Mouse (Mus musculus): ENCODE measurements at regions not wholly inside any gene's neighbourhood (a gene's known extent, or its start where the extent isn't known, plus 50 kb on each side); places are given as distances from the start of the nearest gene placed in this dataset.

- Histone ChIP-seq H3K4me3 (ENCODE audit: control insufficient read depth, low read depth, low read length) (no peak overlapping the region), H3K27me3 (ENCODE audit: control insufficient read depth, insufficient read depth, low read length) (no peaks in the 10 kb centered on the region; the same call in 1 of the 2 replicates), H3K27ac (ENCODE audit: control insufficient read depth, insufficient read depth, low read depth, low read length) (no peak overlapping the region), H3K36me3 (ENCODE audit: control insufficient read depth, insufficient read depth, low read length) (no peaks in the 10 kb centered on the region), H3K4me1 (ENCODE audit: control insufficient read depth, insufficient read depth, low read length) (no peaks in the 10 kb centered on the region; the same call in 1 of the 2 replicates)
- no peak for TF ChIP-seq CTCF (IDR thresholded peaks at IDR 0.05; ENCODE audit: control insufficient read depth, insufficient read depth, insufficient replicate concordance, low read depth, low read length)
Measured at GRCm38 (mm10) chr4:154747006-154747343, 79.3 kb upstream of the Actrt2 start.

- Histone ChIP-seq H3K27ac (ENCODE audit: control insufficient read depth, insufficient read depth, low read depth, low read length) (no peak overlapping the region), H3K36me3 (ENCODE audit: control insufficient read depth, insufficient read depth, low read length) (no peaks in the 10 kb centered on the region), H3K4me3 (ENCODE audit: control insufficient read depth, low read depth, low read length) (peak overlapping the region; percentile 59), H3K4me1 (ENCODE audit: control insufficient read depth, insufficient read depth, low read length) (no peaks in the 10 kb centered on the region; the same call in 1 of the 2 replicates), H3K27me3 (ENCODE audit: control insufficient read depth, insufficient read depth, low read length) (no peaks in the 10 kb centered on the region)
- peak; percentile 59 for TF ChIP-seq CTCF (IDR thresholded peaks at IDR 0.05; ENCODE audit: control insufficient read depth, insufficient read depth, insufficient replicate concordance, low read depth, low read length)
- no peak for TF ChIP-seq POLR2A (IDR thresholded peaks at IDR 0.05; ENCODE audit: control insufficient read depth, low read depth, low read length)
Measured at GRCm38 (mm10) chr4:154749160-154749559, 81.5 kb upstream of the Actrt2 start.

- H3K4me3 ChIP-seq (ENCODE audit: control insufficient read depth, low read depth, low read length), result peak overlapping the region; percentile 59
- H3K27ac ChIP-seq (ENCODE audit: control insufficient read depth, insufficient read depth, low read depth, low read length), result no peak overlapping the region
- H3K27me3 ChIP-seq (ENCODE audit: control insufficient read depth, insufficient read depth, low read length), result no peaks in the 10 kb centered on the region
- H3K4me1 ChIP-seq (ENCODE audit: control insufficient read depth, insufficient read depth, low read length), result no peaks in the 10 kb centered on the region; the same call in 1 of the 2 replicates
- no peak for TF ChIP-seq POLR2A (IDR thresholded peaks at IDR 0.05; ENCODE audit: control insufficient read depth, low read depth, low read length)
- no peak for TF ChIP-seq CTCF (IDR thresholded peaks at IDR 0.05; ENCODE audit: control insufficient read depth, insufficient read depth, insufficient replicate concordance, low read depth, low read length)
- H3K36me3 ChIP-seq (ENCODE audit: control insufficient read depth, insufficient read depth, low read length), result no peaks in the 10 kb centered on the region
Measured at GRCm38 (mm10) chr4:154749996-154750395, 82.3 kb upstream of the Actrt2 start.

- H3K4me3 ChIP-seq (ENCODE audit: control insufficient read depth, low read depth, low read length), result no peak overlapping the region
- H3K4me1 ChIP-seq (ENCODE audit: control insufficient read depth, insufficient read depth, low read length), result no peaks in the 10 kb centered on the region; the same call in 1 of the 2 replicates
- no peaks in the 10 kb centered on the region for H3K27me3 ChIP-seq (ENCODE audit: control insufficient read depth, insufficient read depth, low read length)
- no peak for TF ChIP-seq POLR2A (IDR thresholded peaks at IDR 0.05; ENCODE audit: control insufficient read depth, low read depth, low read length)
- no peak overlapping the region for H3K27ac ChIP-seq (ENCODE audit: control insufficient read depth, insufficient read depth, low read depth, low read length)
- no peaks in the 10 kb centered on the region for H3K36me3 ChIP-seq (ENCODE audit: control insufficient read depth, insufficient read depth, low read length)
Measured at GRCm38 (mm10) chr4:154750440-154751107, 82.9 kb upstream of the Actrt2 start.

GRCm38 (mm10) chr4:154754445-154754844 lies 82.8 kb upstream of the Ttc34 start:
- H3K4me1 ChIP-seq (ENCODE audit: control insufficient read depth, insufficient read depth, low read length), result no peaks in the 10 kb centered on the region; the same call in 1 of the 2 replicates
- no peak overlapping the region for H3K4me3 ChIP-seq (ENCODE audit: control insufficient read depth, low read depth, low read length)
- no peak for TF ChIP-seq POLR2A (IDR thresholded peaks at IDR 0.05; ENCODE audit: control insufficient read depth, low read depth, low read length)
- no peak for TF ChIP-seq CTCF (IDR thresholded peaks at IDR 0.05; ENCODE audit: control insufficient read depth, insufficient read depth, insufficient replicate concordance, low read depth, low read length)
- no peaks in the 10 kb centered on the region for H3K36me3 ChIP-seq (ENCODE audit: control insufficient read depth, insufficient read depth, low read length)
- H3K27me3 ChIP-seq (ENCODE audit: control insufficient read depth, insufficient read depth, low read length), result no peaks in the 10 kb centered on the region
- no peak overlapping the region for H3K27ac ChIP-seq (ENCODE audit: control insufficient read depth, insufficient read depth, low read depth, low read length)

- Histone ChIP-seq H3K27me3 (ENCODE audit: control insufficient read depth, insufficient read depth, low read length) (no peaks in the 10 kb centered on the region), H3K27ac (ENCODE audit: control insufficient read depth, insufficient read depth, low read depth, low read length) (no peak overlapping the region), H3K4me3 (ENCODE audit: control insufficient read depth, low read depth, low read length) (no peak overlapping the region), H3K36me3 (ENCODE audit: control insufficient read depth, insufficient read depth, low read length) (no peaks in the 10 kb centered on the region), H3K4me1 (ENCODE audit: control insufficient read depth, insufficient read depth, low read length) (no peaks in the 10 kb centered on the region)
- TF ChIP-seq POLR2A (IDR thresholded peaks at IDR 0.05; ENCODE audit: control insufficient read depth, low read depth, low read length) (no peak), CTCF (IDR thresholded peaks at IDR 0.05; ENCODE audit: control insufficient read depth, insufficient read depth, insufficient replicate concordance, low read depth, low read length) (no peak)
Measured at GRCm38 (mm10) chr4:154756740-154757446, 80.4 kb upstream of the Ttc34 start.

GRCm38 (mm10) chr4:154759881-154760280 lies 77.4 kb upstream of the Ttc34 start:
- Histone ChIP-seq H3K27me3 (ENCODE audit: control insufficient read depth, insufficient read depth, low read length) (no peaks in the 10 kb centered on the region), H3K36me3 (ENCODE audit: control insufficient read depth, insufficient read depth, low read length) (no peaks in the 10 kb centered on the region), H3K4me1 (ENCODE audit: control insufficient read depth, insufficient read depth, low read length) (no peaks in the 10 kb centered on the region), H3K4me3 (ENCODE audit: control insufficient read depth, low read depth, low read length) (no peak overlapping the region), H3K27ac (ENCODE audit: control insufficient read depth, insufficient read depth, low read depth, low read length) (no peak overlapping the region)
- TF ChIP-seq POLR2A (IDR thresholded peaks at IDR 0.05; ENCODE audit: control insufficient read depth, low read depth, low read length) (no peak), CTCF (IDR thresholded peaks at IDR 0.05; ENCODE audit: control insufficient read depth, insufficient read depth, insufficient replicate concordance, low read depth, low read length) (no peak)

Measured in testis, adult 2 months (tissue).